Mouse (Mus musculus) kidney, embryonic 14.5 days (tissue): ENCODE results near the gene Gnpnat1. TPM values are rescaled to one million over a fixed set of nuclear protein-coding genes. Genes with fewer than 3 reads are reported as not detected.

Experiments
- ATAC-seq: fragments of 200-750 bp; cut with Nextera tagmentation; 2 replicates; pipeline ENCODE4 v1.8.0; 2017; ENCODE audit warnings: moderate number of reproducible peaks, mild to moderate bottlenecking, moderate TSS enrichment, moderate library complexity; ENCODE audit not compliant: low FRiP score, low TSS enrichment
- H3K27ac ChIP-seq: fragments of 300-500 bp; sonication (generic); 2 replicates; pipeline ENCODE4 v1.5.1; 2014; ENCODE audit warnings: low read depth, mild to moderate bottlenecking, low read length, moderate library complexity, mixed read lengths
- H3K27me3 ChIP-seq: fragments of 300-500 bp; sonication (generic); 2 replicates; pipeline ENCODE4 v1.6.1; 2014; ENCODE audit warnings: mild to moderate bottlenecking, low read length; ENCODE audit not compliant: control insufficient read depth, insufficient read depth
- H3K36me3 ChIP-seq: fragments of 300-500 bp; sonication (generic); 2 replicates; pipeline ENCODE4 v1.6.1; 2014; ENCODE audit warnings: low read length, mixed read lengths; ENCODE audit not compliant: control insufficient read depth, insufficient read depth
- H3K4me1 ChIP-seq: fragments of 300-500 bp; sonication (generic); 2 replicates; pipeline ENCODE4 v1.6.1; 2014; ENCODE audit warnings: low read length, mixed read lengths; ENCODE audit not compliant: control insufficient read depth, insufficient read depth
- H3K4me2 ChIP-seq: fragments of 300-500 bp; sonication (generic); replicated peaks from 2 replicates; pipeline ENCODE4 v1.6.1; 2014; ENCODE audit warnings: low read depth, mild to moderate bottlenecking, low read length
- H3K4me3 ChIP-seq: fragments of 300-500 bp; sonication (generic); 2 replicates; pipeline ENCODE4 v1.5.1; 2014; ENCODE audit warnings: mild to moderate bottlenecking, low read length
- H3K9ac ChIP-seq: fragments of 300-500 bp; sonication (generic); 2 replicates; pipeline ENCODE4 v1.6.1; 2014; ENCODE audit warnings: low read depth, mild to moderate bottlenecking, low read length, moderate library complexity
- H3K9me3 ChIP-seq: fragments of 300-500 bp; sonication (generic); 2 replicates; pipeline ENCODE4 v1.6.1; 2016; ENCODE audit warnings: low read length; ENCODE audit not compliant: control insufficient read depth
- WGBS: fragments of 180-500 bp; shearing (Covaris S2); extraction: QIAGEN DNeasy Blood & Tissue Kit; methylation state at CpG from one replicate; pipeline ENCODE4 v1.1.7; 2014; 5-methylcytosine and 5-hydroxymethylcytosine counted together
- microRNA-seq: library from miRNA; unstranded; fragments of <30 nt; microRNA quantifications from one replicate; pipeline ENCODE4, GENCODE M21; 2016
- polyA plus RNA-seq: library from polyadenylated mRNA; unstranded; fragments of >200 nt; fragmentation: Nextera tagmentation; extraction: Ambion mirVana; gene quantifications from 2 replicates; pipeline ENCODE4 v1.2.1, GENCODE M21; 2014

The Gnpnat1 gene
- polyA plus RNA-seq, 1 experiment from 2014 or later = 56.3 TPM

GRCm38 (mm10) chr14:45329589-45330181 lies 75.0 kb downstream of the Gnpnat1 start, which contains the start of gene Psmc6:
TSS of gene Psmc6 (plus strand) at chr14:45329788.
- WGBS = under 1% methylated on average over 44 of the region's 44 CpGs
- peaks cover 25% of the 10 kb centered on the region for H3K36me3 ChIP-seq
- no peaks in the 10 kb centered on the region for H3K9me3 ChIP-seq
- H3K9ac ChIP-seq = peak within 1 kb of the TSS; percentile 91
- peak within 1 kb of the TSS; percentile 78 for H3K4me2 ChIP-seq
- H3K4me3 ChIP-seq = peak within 1 kb of the TSS; percentile 83
- peak within 1 kb of the TSS; percentile 69; the same call in 1 of the 2 replicates for H3K27ac ChIP-seq
- H3K27me3 ChIP-seq = no peaks in the 10 kb centered on the region
- peak; percentile 98 for ATAC-seq
- H3K4me1 ChIP-seq = peaks cover 4% of the 10 kb centered on the region; the same call in 1 of the 2 replicates

DNA sequence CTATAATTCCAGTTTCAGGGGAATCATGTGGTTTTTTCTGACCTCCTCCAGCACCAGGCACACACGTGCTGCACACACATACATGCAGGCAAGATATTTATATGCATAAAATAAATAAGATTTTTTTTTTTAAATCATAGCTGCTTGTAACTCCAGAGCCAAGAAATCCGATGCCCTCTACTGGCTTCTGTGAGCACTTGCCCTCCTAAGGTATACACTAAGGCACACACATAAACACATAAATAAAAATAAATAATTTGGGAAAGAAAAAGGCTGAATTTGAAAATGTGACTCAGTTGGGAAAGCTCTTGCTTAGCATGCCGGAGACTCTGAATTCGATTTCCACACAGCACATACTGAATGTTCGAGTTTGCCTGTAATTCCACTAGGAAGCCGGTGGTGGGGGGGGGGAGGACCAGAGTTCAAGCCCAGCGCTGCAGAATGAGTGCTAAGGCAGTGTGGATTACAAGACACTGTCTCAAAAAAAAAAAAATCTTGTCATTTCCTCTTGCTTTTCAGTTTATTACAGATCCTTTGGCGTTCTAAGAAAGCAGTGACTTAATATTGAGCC lies 75.6 kb downstream of the Gnpnat1 start:
- Histone ChIP-seq H3K36me3 (peaks cover 21% of the 10 kb centered on the region), H3K27ac (no peak overlapping the region), H3K4me3 (peak overlapping the region; percentile 83), H3K9me3 (no peaks in the 10 kb centered on the region), H3K4me1 (peaks cover 4% of the 10 kb centered on the region; the same call in 1 of the 2 replicates), H3K9ac (no peak overlapping the region), H3K27me3 (no peaks in the 10 kb centered on the region), H3K4me2 (peak overlapping the region; percentile 46)
- peak; percentile 9 for ATAC-seq
- 11% methylated on average over 8 of the region's 8 CpGs for WGBS

DNA sequence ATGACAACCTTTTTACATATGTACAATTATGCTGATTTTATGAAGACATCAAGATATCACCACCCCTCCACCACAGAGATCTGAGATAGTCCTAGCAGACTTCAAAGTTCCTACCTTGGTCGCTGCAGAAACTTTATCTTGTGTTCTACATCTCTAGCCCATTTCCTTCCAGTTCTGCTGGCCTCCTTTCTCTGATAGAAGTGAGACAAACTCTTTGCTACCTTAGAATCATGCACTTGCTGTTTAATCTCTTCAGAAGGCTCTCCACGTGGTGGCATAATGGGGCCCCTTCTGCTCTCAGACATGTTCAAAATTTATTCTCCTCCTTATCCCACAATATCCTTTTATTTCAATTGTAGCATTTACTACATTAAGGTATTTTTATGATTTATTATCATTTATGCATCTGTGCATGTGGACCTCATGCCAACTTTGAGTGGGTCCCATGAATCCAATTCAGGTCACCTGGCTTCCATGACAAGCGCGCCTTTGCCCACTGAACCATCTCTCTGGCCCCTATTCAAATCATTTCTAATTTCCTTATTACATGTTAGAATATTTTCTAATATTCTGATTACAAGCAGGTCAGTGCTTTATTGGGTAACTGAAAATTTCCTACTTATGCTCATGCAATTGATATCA lies 76.5 kb downstream of the Gnpnat1 start:
- WGBS = 90% methylated on average over 4 of the region's 4 CpGs
- Histone ChIP-seq H3K4me1 (peaks cover 4% of the 10 kb centered on the region; the same call in 1 of the 2 replicates), H3K27me3 (no peaks in the 10 kb centered on the region), H3K9me3 (no peaks in the 10 kb centered on the region), H3K4me2 (no peak overlapping the region), H3K36me3 (peaks cover 14% of the 10 kb centered on the region), H3K4me3 (no peak overlapping the region), H3K27ac (no peak overlapping the region), H3K9ac (no peak overlapping the region)
- no peak for ATAC-seq

Small RNA genes within 50 kb of the gene (microRNA-seq; reads per million reads assigned to microRNA genes)
- gene Gm25353 = not detected

Other genes with a start within 250 kb of the Gnpnat1 start
- 2.3 and 3.9 TPM in 2 replicates for gene Gpr137c, start 185.2 kb downstream of the Gnpnat1 start, polyA plus RNA-seq
- 8.6 and 14.2 TPM in 2 replicates for gene Txndc16, start 184.6 kb downstream of the Gnpnat1 start, polyA plus RNA-seq
- gene Ero1l, start 86.1 kb downstream of the Gnpnat1 start, polyA plus RNA-seq = 16.0 and 30.3 TPM in 2 replicates
- 198 and 227 TPM in 2 replicates for gene Psmc6, start 75.1 kb downstream of the Gnpnat1 start, polyA plus RNA-seq
- gene Styx, start 53.8 kb downstream of the Gnpnat1 start, polyA plus RNA-seq = 70.9 and 81.2 TPM in 2 replicates
- 147 and 172 TPM in 2 replicates for gene Fermt2, start 125.2 kb upstream of the Gnpnat1 start, polyA plus RNA-seq